Mouse (Mus musculus) frontal cortex, postnatal 36 days (tissue): ENCODE measurements around the gene Igf1r.
A peak's percentile ranks its signal among the peaks of the same experiment; 100 is the strongest.

Experiments
- DNase-seq, 2 experiments: peaks; one replicate each; pipeline ENCODE4 v3.0.0; 2022; ENCODE audit warnings: low spot score in 2 of 2

Igf1r gene

GRCm38 (mm10) chr7:68053002-68053624 is 100.5 kb downstream of the Igf1r start:
- DNase-seq, result no peak

GRCm38 (mm10) chr7:68054498-68054897 is 101.9 kb downstream of the Igf1r start:
- no peak for DNase-seq

- no peak for DNase-seq
These were observed 102.3 kb downstream of the Igf1r start for GRCm38 (mm10) chr7:68054956-68055355.

GRCm38 (mm10) chr7:68057010-68057409 is 104.4 kb downstream of the Igf1r start:
- DNase-seq, result no peak

GRCm38 (mm10) chr7:68059690-68060089 is 107.1 kb downstream of the Igf1r start:
- no peak for DNase-seq

- no peak for DNase-seq
These were observed 108.8 kb downstream of the Igf1r start for GRCm38 (mm10) chr7:68061434-68061833.

DNA sequence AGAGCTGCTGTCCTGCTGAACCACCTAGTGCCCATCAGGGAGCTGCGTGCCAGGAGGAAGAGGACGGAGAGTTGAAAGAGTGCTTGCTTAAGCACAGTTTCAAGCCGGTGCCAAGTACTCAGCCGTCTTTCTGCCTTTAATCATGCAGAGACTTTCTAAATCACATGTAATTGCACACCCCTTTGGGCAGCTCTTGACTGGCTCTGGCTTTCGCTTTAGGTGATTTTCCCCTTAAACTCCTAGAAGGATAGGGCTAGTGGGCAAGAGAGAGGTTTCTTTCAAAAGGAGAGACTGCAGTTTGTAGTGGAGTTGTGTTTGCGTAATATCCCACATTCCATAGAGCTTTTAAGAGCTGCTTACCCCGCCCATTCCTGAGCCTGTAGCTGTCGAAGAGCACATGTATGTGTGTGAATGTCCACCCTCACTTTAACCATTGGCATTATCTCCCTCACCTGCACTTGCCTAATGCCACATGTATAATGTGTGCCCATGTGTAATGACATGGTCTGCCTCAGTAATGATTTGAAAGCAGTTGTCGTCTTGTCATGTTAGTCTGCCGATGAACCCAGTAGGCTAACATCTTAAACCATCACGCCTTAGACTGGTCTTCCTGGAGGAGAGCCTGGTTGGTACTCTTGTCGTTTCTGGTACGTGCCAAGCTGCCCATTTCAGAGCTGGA is 109.7 kb downstream of the Igf1r start:
- no peak for DNase-seq

- no peak for DNase-seq
These were observed 110.2 kb downstream of the Igf1r start for GRCm38 (mm10) chr7:68062849-68063208.

- DNase-seq, result no peak
These were observed 111.1 kb downstream of the Igf1r start for GRCm38 (mm10) chr7:68063711-68064110.

DNA sequence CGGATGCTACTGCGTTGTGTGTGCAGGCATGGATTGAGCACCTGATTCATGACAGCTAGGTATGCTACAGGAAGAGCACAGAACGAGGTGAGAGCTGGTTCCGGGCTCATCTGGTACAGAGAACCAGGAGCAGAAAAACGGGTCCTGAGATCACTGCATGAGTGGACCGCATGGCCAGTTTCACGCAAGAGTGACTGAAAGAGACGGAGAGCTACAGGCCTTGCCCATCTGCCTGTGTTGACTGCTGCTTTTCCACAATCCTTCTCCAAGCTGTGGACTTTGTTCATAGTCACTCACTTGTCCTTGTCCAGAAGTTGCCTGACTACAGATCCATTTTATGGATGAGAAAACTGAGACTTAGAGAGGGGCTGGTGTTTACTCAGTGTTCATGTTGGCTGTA is 111.5 kb downstream of the Igf1r start:
- no peak for DNase-seq

- DNase-seq, result peak in 1 of 2 experiments; percentile 21
These were observed 112.2 kb downstream of the Igf1r start for GRCm38 (mm10) chr7:68064647-68065362.

GRCm38 (mm10) chr7:68065904-68066303 is 113.3 kb downstream of the Igf1r start:
- no peak for DNase-seq

GRCm38 (mm10) chr7:68067321-68067720 is 114.7 kb downstream of the Igf1r start:
- no peak for DNase-seq

DNA sequence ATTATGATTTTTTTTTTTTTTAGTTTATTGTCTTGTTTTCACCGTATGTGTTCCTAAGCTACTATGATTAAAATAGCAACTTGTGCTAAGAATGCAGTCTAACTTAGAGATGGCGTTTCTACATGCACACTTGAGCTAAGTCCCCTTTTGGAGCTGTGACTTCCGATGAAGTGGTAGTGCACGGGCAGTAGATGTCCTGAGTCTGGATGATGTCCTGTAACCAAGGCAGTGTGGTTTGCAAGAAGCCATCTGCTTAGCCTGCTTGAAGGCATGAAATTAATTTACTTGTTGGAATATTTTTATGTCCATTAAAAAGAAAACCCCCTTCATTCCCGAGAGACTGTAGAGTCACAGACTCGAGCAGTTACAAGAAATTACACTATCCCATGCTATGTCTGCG is 116.7 kb downstream of the Igf1r start:
- no peak for DNase-seq

DNA sequence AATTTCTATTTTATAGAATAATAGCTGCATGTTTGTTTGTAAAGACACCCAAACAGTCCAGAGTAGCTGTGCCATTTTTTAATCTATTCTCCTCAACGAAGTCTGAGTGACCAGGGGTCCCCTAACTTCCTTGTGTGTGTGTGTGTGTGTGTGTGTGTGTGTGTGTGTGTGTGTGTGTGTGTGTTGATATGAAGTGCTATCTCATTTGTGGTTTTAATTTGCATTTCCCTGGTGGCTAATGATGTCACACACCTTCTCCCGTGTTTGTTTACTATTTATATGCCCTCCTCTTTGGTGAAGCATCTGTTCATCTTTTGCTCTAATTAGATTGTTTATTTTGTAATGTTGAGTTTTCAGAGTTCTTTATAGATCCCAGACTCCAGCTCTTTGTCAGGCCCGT is 117.4 kb downstream of the Igf1r start:
- no peak for DNase-seq

GRCm38 (mm10) chr7:68070626-68071025 is 118.0 kb downstream of the Igf1r start:
- peak; percentile 45 to 70 for DNase-seq

GRCm38 (mm10) chr7:68071050-68071449 is 118.4 kb downstream of the Igf1r start:
- no peak for DNase-seq

GRCm38 (mm10) chr7:68071749-68072148 is 119.1 kb downstream of the Igf1r start:
- no peak for DNase-seq

GRCm38 (mm10) chr7:68072524-68073459 is 120.2 kb downstream of the Igf1r start:
- DNase-seq, result no peak

- DNase-seq, result no peak
These were observed 120.8 kb downstream of the Igf1r start for GRCm38 (mm10) chr7:68073460-68073806.

- DNase-seq, result no peak
These were observed 122.1 kb downstream of the Igf1r start for GRCm38 (mm10) chr7:68074748-68075147.

GRCm38 (mm10) chr7:68075401-68075800 is 122.8 kb downstream of the Igf1r start:
- DNase-seq, result no peak
